Mouse (Mus musculus): ENCODE data around the gene Vmn1r120.
"Not testable (repeated sequence)": the region's sequence is repeated elsewhere in the genome, so short reads cannot be mapped to it uniquely, and the experiment has no call there.

- TF ChIP-seq CTCF (IDR thresholded peaks at IDR 0.05; ENCODE audit: extremely low read depth, insufficient read length, insufficient replicate concordance, low read depth, low read length); POLR2A (IDR thresholded peaks at IDR 0.05; ENCODE audit: low read depth, low read length): not testable (repeated sequence)
These were observed at the start of gene Vmn1r120 for GRCm38 (mm10) chr7:21053684-21054083.
